Mouse (Mus musculus): Measurements from ENCODE around the gene Ilf2. TPM values are rescaled to one million over a fixed set of nuclear protein-coding genes. Genes with fewer than 3 reads are reported as not detected.

Ilf2 gene
- polyA plus RNA-seq, 1 experiment = 211 TPM

GRCm38 (mm10) chr3:90445417-90446200, 30.3 kb upstream of the Ilf2 start:
- H3K4me3 ChIP-seq (ENCODE audit: low read depth, low read length) = peak overlapping the region; percentile 24; the same call in 1 of the 2 replicates
- peak overlapping the region; percentile 61 for H3K9ac ChIP-seq (ENCODE audit: low read depth, poor library complexity, severe bottlenecking)
- no peak for TF ChIP-seq EP300 (IDR thresholded peaks at IDR 0.05; ENCODE audit: insufficient read depth, low read depth, low read length)
- no peak for TF ChIP-seq CTCF (IDR thresholded peaks at IDR 0.05; ENCODE audit: low read depth, low read length)
- TF ChIP-seq POLR2A (IDR thresholded peaks at IDR 0.05; ENCODE audit: insufficient read depth, low read length) = no peak
- H3K36me3 ChIP-seq (ENCODE audit: control insufficient read depth, insufficient read depth, low read length, poor library complexity, severe bottlenecking) = no peaks in the 10 kb centered on the region
- peak overlapping the region; percentile 90 for H3K27ac ChIP-seq (ENCODE audit: insufficient read depth, low read length)
- H3K27me3 ChIP-seq (ENCODE audit: control insufficient read depth, insufficient read depth, low read length, poor library complexity, severe bottlenecking) = no peaks in the 10 kb centered on the region
- peaks cover 4% of the 10 kb centered on the region for H3K4me1 ChIP-seq (ENCODE audit: control insufficient read depth, insufficient read depth, low read length)
- no peaks in the 10 kb centered on the region for H3K9me3 ChIP-seq (replicated peaks; ENCODE audit: control insufficient read depth, insufficient read depth, low read length, poor library complexity, severe bottlenecking)

GRCm38 (mm10) chr3:90446389-90447122, 29.4 kb upstream of the Ilf2 start:
- H3K9me3 ChIP-seq (replicated peaks; ENCODE audit: control insufficient read depth, insufficient read depth, low read length, poor library complexity, severe bottlenecking) = no peaks in the 10 kb centered on the region
- TF ChIP-seq EP300 (IDR thresholded peaks at IDR 0.05; ENCODE audit: insufficient read depth, low read depth, low read length) (peak; percentile 80), CTCF (IDR thresholded peaks at IDR 0.05; ENCODE audit: low read depth, low read length) (no peak), POLR2A (IDR thresholded peaks at IDR 0.05; ENCODE audit: insufficient read depth, low read length) (peak; percentile 86)
- peak overlapping the region; percentile 96 for H3K27ac ChIP-seq (ENCODE audit: insufficient read depth, low read length)
- H3K4me3 ChIP-seq (ENCODE audit: low read depth, low read length) = peak overlapping the region; percentile 31
- no peaks in the 10 kb centered on the region for H3K27me3 ChIP-seq (ENCODE audit: control insufficient read depth, insufficient read depth, low read length, poor library complexity, severe bottlenecking)
- H3K36me3 ChIP-seq (ENCODE audit: control insufficient read depth, insufficient read depth, low read length, poor library complexity, severe bottlenecking) = no peaks in the 10 kb centered on the region
- H3K9ac ChIP-seq (ENCODE audit: low read depth, poor library complexity, severe bottlenecking) = peak overlapping the region; percentile 63
- peaks cover 4% of the 10 kb centered on the region for H3K4me1 ChIP-seq (ENCODE audit: control insufficient read depth, insufficient read depth, low read length)

- Histone ChIP-seq H3K36me3 (ENCODE audit: control insufficient read depth, insufficient read depth, low read length, poor library complexity, severe bottlenecking) (no peaks in the 10 kb centered on the region), H3K9ac (ENCODE audit: low read depth, poor library complexity, severe bottlenecking) (peak overlapping the region; percentile 63), H3K27ac (ENCODE audit: insufficient read depth, low read length) (peak overlapping the region; percentile 96), H3K4me1 (ENCODE audit: control insufficient read depth, insufficient read depth, low read length) (peaks cover 4% of the 10 kb centered on the region), H3K9me3 (replicated peaks; ENCODE audit: control insufficient read depth, insufficient read depth, low read length, poor library complexity, severe bottlenecking) (no peaks in the 10 kb centered on the region), H3K4me3 (ENCODE audit: low read depth, low read length) (peak overlapping the region; percentile 31), H3K27me3 (ENCODE audit: control insufficient read depth, insufficient read depth, low read length, poor library complexity, severe bottlenecking) (no peaks in the 10 kb centered on the region)
- TF ChIP-seq CTCF (IDR thresholded peaks at IDR 0.05; ENCODE audit: low read depth, low read length) = no peak
- TF ChIP-seq EP300 (IDR thresholded peaks at IDR 0.05; ENCODE audit: insufficient read depth, low read depth, low read length) = 0 out of 2 replicates have a peak, but pooled peaks have one; percentile 7
Observed at GRCm38 (mm10) chr3:90447123-90447494, 28.8 kb upstream of the Ilf2 start.

- no peaks in the 10 kb centered on the region for H3K27me3 ChIP-seq (ENCODE audit: control insufficient read depth, insufficient read depth, low read length, poor library complexity, severe bottlenecking)
- H3K9me3 ChIP-seq (replicated peaks; ENCODE audit: control insufficient read depth, insufficient read depth, low read length, poor library complexity, severe bottlenecking) = no peaks in the 10 kb centered on the region
- TF ChIP-seq POLR2A (IDR thresholded peaks at IDR 0.05; ENCODE audit: insufficient read depth, low read length) = no peak
- TF ChIP-seq EP300 (IDR thresholded peaks at IDR 0.05; ENCODE audit: insufficient read depth, low read depth, low read length) = no peak
- TF ChIP-seq CTCF (IDR thresholded peaks at IDR 0.05; ENCODE audit: low read depth, low read length) = no peak
- peak overlapping the region; percentile 87 for H3K27ac ChIP-seq (ENCODE audit: insufficient read depth, low read length)
- H3K36me3 ChIP-seq (ENCODE audit: control insufficient read depth, insufficient read depth, low read length, poor library complexity, severe bottlenecking) = no peaks in the 10 kb centered on the region
- peaks cover 2% of the 10 kb centered on the region for H3K4me1 ChIP-seq (ENCODE audit: control insufficient read depth, insufficient read depth, low read length)
- peak overlapping the region; percentile 27; the same call in 1 of the 2 replicates for H3K9ac ChIP-seq (ENCODE audit: low read depth, poor library complexity, severe bottlenecking)
- no peak overlapping the region for H3K4me3 ChIP-seq (ENCODE audit: low read depth, low read length)
Observed at GRCm38 (mm10) chr3:90448626-90449025, 27.3 kb upstream of the Ilf2 start.

GRCm38 (mm10) chr3:90450874-90451273, 25.1 kb upstream of the Ilf2 start:
- Histone ChIP-seq H3K36me3 (ENCODE audit: control insufficient read depth, insufficient read depth, low read length, poor library complexity, severe bottlenecking) (no peaks in the 10 kb centered on the region), H3K27me3 (ENCODE audit: control insufficient read depth, insufficient read depth, low read length, poor library complexity, severe bottlenecking) (no peaks in the 10 kb centered on the region), H3K4me1 (ENCODE audit: control insufficient read depth, insufficient read depth, low read length) (peaks cover 2% of the 10 kb centered on the region), H3K4me3 (ENCODE audit: low read depth, low read length) (peak overlapping the region; percentile 71), H3K9me3 (replicated peaks; ENCODE audit: control insufficient read depth, insufficient read depth, low read length, poor library complexity, severe bottlenecking) (no peaks in the 10 kb centered on the region), H3K9ac (ENCODE audit: low read depth, poor library complexity, severe bottlenecking) (peak overlapping the region; percentile 67), H3K27ac (ENCODE audit: insufficient read depth, low read length) (peak overlapping the region; percentile 90)
- TF ChIP-seq EP300 (IDR thresholded peaks at IDR 0.05; ENCODE audit: insufficient read depth, low read depth, low read length) (no peak), POLR2A (IDR thresholded peaks at IDR 0.05; ENCODE audit: insufficient read depth, low read length) (no peak), CTCF (IDR thresholded peaks at IDR 0.05; ENCODE audit: low read depth, low read length) (no peak)
